Mouse (Mus musculus): ENCODE data around the gene Dip2a.

GRCm38 (mm10) chr10:76316194-76316593 lies 28.9 kb downstream of the Dip2a start:
- TF ChIP-seq CTCF (IDR thresholded peaks at IDR 0.05; ENCODE audit: extremely low read depth, insufficient read length, insufficient replicate concordance, low read depth, low read length) = no peak
- no peak for TF ChIP-seq POLR2A (IDR thresholded peaks at IDR 0.05; ENCODE audit: low read depth, low read length)
